Mouse (Mus musculus): ENCODE measurements around the gene Hltf. TPM values are rescaled to one million over a fixed set of nuclear protein-coding genes. Genes with fewer than 3 reads are reported as not detected.
A peak's percentile ranks its signal among the peaks of the same experiment; 100 is the strongest.
"Not testable (repeated sequence)": the region's sequence is repeated elsewhere in the genome, so short reads cannot be mapped to it uniquely, and the experiment has no call there.

Hltf gene
- polyA plus RNA-seq, 1 experiment from 2014 or later: 21.6 TPM

DNA sequence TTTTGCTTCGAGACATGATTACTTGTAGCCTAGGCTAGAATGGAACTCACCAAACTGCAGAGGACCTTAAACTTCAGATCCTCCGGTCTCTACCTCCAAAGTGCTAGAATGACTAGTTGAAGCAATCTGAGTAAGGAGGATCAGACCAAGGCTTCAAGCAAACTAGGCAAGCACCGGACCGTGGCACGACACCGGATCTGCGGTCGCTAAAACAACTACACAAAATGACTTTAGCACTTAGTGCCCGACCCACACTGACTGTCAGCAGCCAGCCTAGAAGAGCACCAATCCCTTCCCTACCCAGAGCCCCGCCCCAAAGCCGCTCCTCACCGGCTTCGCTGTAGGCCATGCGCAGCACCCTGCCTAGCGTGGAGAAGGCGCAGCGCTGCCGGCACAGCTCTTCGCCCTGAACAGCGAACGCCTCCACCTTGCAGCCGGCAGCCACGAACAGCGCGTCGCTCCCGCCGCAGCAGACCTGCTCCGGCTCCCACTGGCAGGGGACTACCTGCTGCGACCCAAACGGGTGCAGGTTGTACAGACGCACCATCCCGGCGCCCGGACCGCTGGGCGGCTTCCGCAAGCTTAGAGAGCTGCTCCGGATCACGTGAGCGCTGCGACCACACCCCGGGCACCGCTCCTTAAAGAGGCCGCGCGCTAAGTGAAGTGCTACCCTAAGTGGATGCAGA, 22.7 kb upstream of the Hltf start, which contains the start of gene Hps3:
Gene Hps3 (minus strand): TSS at position 597 of the 686 bp plus-strand sequence.
- WGBS: under 1% methylated on average over 47 of the region's 47 CpGs

DNA sequence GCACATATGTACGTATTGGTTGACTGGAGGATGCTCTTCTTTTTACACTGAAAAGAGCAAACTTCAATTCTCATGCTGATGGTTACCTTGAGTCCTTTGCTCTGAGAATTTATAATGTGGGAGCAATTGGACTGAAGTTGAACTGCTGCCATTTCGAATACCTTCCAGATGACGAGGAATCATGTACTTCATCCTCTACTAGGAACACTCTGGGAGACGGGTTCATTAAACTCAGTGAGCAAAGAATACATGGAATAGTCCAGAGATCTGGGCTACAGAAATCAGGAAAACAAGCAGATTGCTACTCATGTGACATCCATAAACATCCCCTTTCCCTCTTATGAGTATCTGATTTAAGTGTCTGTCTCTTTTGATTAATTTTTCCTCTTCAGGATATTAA, 21.5 kb upstream of the Hltf start:
- H3K9me3 ChIP-seq: no peaks in the 10 kb centered on the region
- H3K27me3 ChIP-seq: no peaks in the 10 kb centered on the region
- no peak overlapping the region for H3K27ac ChIP-seq
- H3K4me3 ChIP-seq: no peak overlapping the region
- no peak overlapping the region for H3K4me2 ChIP-seq
- H3K4me1 ChIP-seq (replicated peaks): peaks cover 13% of the 10 kb centered on the region
- no peaks in the 10 kb centered on the region for H3K36me3 ChIP-seq
- ATAC-seq (ENCODE audit: low FRiP score): no peak
- WGBS: 83% methylated on average over 4 of the region's 4 CpGs
- no peak overlapping the region for H3K9ac ChIP-seq

More for the DNA sequence above, 22.7 kb upstream of the Hltf start, which contains the start of gene Hps3:
- Histone ChIP-seq H3K4me2 (peak within 1 kb of the TSS; percentile 74), H3K27me3 (no peaks in the 10 kb centered on the region), H3K4me3 (peak within 1 kb of the TSS; percentile 79), H3K9me3 (no peaks in the 10 kb centered on the region), H3K9ac (peak within 1 kb of the TSS; percentile 81), H3K27ac (peak within 1 kb of the TSS; percentile 85), H3K4me1 (replicated peaks) (peaks cover 13% of the 10 kb centered on the region), H3K36me3 (no peaks in the 10 kb centered on the region)
- ATAC-seq (ENCODE audit: low FRiP score): peak; percentile 100

DNA sequence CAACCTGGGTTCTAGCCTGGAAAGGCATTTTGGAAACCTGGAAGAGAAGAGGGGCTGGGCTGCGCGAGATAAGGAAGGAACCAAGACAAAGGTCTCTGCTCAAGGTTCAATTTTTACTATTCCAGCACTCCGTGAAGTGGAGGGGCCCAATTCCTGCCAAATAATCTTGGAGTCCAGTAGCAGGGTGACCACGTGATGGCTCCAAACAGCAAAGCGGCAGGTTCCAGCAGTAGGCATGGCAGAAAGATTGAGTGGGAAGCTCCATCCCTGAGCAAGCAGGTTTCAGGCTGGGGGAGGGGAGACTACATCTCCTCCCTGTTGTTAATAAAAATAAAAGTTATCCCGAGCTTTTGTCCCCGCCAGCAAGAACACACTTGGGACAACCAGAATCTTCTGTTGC, 16.1 kb upstream of the Hltf start:
- not testable (repeated sequence) for H3K27ac ChIP-seq; H3K9me3 ChIP-seq; H3K4me2 ChIP-seq; H3K4me3 ChIP-seq; H3K36me3 ChIP-seq; H3K4me1 ChIP-seq (replicated peaks); H3K9ac ChIP-seq; ATAC-seq (ENCODE audit: low FRiP score); H3K27me3 ChIP-seq
- 93% methylated on average over 7 of the region's 7 CpGs for WGBS

DNA sequence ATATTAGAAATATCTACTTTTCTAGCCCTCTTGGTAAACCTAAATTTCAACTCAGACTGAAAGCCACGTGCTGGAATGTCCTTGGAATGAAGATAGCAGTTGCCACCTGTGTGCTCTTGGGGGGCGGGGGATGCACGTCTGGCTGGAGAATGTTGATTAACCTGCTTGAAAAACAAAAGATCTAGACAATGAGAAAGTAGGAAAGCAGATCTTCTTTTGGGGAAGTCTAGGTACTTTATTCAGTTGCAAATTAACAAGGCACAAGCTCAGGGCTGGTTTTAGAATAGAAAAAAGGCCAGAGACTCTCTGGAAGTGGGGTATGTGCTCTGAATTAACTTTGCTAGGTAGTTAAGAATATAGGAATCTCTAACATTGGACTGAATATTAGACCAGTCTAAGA, 12.9 kb upstream of the Hltf start:
- WGBS: 70% methylated on average over 3 of the region's 3 CpGs
- H3K9me3 ChIP-seq; H3K4me1 ChIP-seq (replicated peaks); H3K9ac ChIP-seq; H3K4me3 ChIP-seq; H3K4me2 ChIP-seq; H3K27me3 ChIP-seq; H3K27ac ChIP-seq; ATAC-seq (ENCODE audit: low FRiP score); H3K36me3 ChIP-seq: not testable (repeated sequence)

DNA sequence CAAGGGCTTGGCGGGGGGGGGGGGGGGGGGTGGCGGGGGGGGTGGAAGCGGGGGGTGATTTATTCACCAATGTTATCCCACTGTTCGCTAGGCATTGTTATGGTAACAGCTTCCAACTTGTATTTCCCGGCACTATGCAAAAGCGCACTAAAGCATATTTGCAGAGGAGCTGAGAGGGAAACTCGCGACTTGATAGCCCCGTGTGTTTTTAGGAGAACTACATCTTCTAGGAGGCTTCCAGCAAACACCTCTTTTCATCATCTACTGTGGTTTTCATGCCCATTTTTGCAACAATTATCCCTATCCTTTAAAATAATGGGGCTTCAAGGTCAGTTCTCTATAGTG, 558 bp downstream of the Hltf start:
- under 1% methylated on average over 7 of the region's 9 CpGs for WGBS
- Histone ChIP-seq H3K27me3 (no peaks in the 10 kb centered on the region), H3K4me3 (peak overlapping the region; percentile 75), H3K9me3 (no peaks in the 10 kb centered on the region), H3K4me2 (peak overlapping the region; percentile 63), H3K36me3 (peaks cover 10% of the 10 kb centered on the region), H3K27ac (peak overlapping the region; percentile 90), H3K4me1 (replicated peaks) (peaks cover 11% of the 10 kb centered on the region), H3K9ac (peak overlapping the region; percentile 82)
- ATAC-seq (ENCODE audit: low FRiP score): no peak

DNA sequence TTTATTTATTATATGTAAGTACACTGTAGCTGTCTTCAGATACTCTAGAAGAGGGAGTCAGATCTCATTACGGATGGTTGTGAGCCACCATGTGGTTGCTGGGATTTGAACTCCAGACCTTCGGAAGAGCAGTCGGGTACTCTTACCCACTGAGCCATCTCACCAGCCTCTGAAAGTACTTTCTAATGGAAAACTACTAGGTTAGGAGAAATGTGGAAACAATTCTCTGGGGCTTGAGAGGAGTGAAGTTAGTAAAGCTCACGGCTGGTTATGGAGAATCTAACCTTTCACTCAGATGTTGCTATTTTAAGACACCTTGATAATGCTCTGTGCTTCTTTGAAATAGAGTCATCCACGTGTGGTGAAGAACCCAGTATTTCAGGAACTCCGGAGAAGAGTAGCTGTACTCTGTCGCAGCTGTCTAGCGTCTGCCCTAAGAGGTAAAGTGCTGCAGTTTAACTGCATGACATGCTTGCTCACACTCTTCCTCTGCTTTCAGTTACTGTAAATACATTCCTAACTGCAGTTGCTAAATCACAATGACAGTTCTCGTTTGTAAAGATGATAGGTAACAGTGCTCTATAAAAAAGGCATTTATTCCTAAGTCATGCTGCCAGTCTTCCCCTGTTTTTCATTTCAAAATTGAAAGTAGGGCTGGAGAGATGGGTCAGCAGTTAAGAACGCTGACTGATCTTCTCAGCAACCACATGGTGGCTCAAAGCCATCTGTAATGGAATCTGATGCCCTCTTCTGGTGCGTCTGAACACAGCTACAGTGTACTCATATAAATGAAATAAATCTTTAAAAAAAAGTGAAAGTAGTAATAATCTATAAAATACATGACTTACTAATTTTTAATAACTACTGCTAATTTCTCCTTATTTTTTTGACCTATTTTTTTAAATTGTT, 18.8 kb downstream of the Hltf start:
- H3K36me3 ChIP-seq: peaks cover 38% of the 10 kb centered on the region
- H3K27me3 ChIP-seq: no peaks in the 10 kb centered on the region
- no peak overlapping the region for H3K4me3 ChIP-seq
- ATAC-seq (ENCODE audit: low FRiP score): no peak
- no peak overlapping the region for H3K4me2 ChIP-seq
- H3K9me3 ChIP-seq: no peaks in the 10 kb centered on the region
- no peak overlapping the region for H3K9ac ChIP-seq
- WGBS: 86% methylated on average over 11 of the region's 11 CpGs
- no peak overlapping the region for H3K27ac ChIP-seq
- no peaks in the 10 kb centered on the region for H3K4me1 ChIP-seq (replicated peaks)

DNA sequence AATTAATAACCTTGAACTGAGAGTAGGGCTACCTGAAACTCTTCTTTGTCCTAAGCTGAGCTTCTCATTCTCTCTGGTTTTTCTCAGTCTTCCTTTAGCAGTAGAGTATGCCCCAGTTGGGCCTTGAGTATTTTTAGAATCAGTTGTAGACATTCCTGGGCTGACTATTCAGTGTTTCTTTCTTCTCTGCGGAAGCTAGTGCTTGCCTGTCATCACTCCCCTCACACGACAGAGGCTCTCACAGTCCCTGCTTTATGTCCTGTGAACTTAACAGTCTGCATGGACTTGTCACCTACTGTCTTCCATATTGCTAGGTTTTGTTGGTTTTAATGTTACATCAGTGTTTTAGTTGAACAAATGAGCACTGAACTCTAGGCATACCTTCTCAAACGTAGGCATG, 24.6 kb downstream of the Hltf start:
- no peak overlapping the region for H3K4me2 ChIP-seq
- no peak overlapping the region for H3K4me3 ChIP-seq
- no peak overlapping the region for H3K9ac ChIP-seq
- ATAC-seq (ENCODE audit: low FRiP score): no peak
- H3K27me3 ChIP-seq: no peaks in the 10 kb centered on the region
- H3K4me1 ChIP-seq (replicated peaks): no peaks in the 10 kb centered on the region
- no peaks in the 10 kb centered on the region for H3K9me3 ChIP-seq
- peaks cover 27% of the 10 kb centered on the region for H3K36me3 ChIP-seq
- 90% methylated on average over 3 of the region's 3 CpGs for WGBS
- H3K27ac ChIP-seq: no peak overlapping the region

DNA sequence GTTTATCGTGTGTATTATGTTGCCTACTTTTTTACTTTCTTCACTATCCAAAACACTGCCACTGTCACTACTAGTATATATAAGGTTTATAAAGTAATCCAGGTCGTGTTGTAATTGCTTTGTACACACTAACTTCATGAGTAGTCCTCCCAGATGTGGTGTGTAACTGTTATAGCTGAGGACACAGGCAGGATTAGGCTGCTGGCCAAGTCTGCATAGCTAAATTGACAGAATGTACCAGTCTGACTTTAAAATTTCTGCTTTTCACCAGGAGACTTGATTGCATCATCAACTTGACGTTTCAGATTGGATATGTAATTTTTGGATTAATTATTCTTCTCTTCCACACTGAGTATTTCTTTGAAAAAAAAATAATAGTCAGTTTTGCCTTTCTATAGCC, 46.2 kb downstream of the Hltf start:
- Histone ChIP-seq H3K27me3 (no peaks in the 10 kb centered on the region), H3K36me3 (peaks cover 24% of the 10 kb centered on the region; the same call in 1 of the 2 replicates), H3K27ac (no peak overlapping the region), H3K9ac (no peak overlapping the region), H3K4me3 (no peak overlapping the region), H3K9me3 (no peaks in the 10 kb centered on the region), H3K4me2 (no peak overlapping the region), H3K4me1 (replicated peaks) (no peaks in the 10 kb centered on the region)
- no peak for ATAC-seq (ENCODE audit: low FRiP score)
- WGBS: 88% methylated on average over 3 of the region's 3 CpGs

DNA sequence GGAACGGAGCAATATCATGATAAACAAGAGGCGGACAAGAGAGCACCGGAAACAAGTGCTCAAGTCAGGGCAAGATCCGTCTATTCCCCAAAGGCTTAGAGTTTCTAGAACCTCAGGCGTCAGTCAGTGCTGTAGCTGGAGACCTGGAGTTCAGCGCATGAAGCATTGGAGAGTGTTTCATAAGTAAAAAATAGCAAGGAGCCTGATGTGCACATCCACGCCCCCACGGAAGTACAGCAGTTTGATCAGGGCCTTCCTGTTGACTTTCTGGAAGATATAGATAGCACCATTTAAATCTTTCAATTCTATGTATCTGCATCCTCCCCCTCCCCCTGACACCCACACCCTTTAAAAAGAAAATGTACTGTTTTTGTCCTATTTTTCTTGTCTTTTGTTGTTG, 46.7 kb downstream of the Hltf start:
- H3K36me3 ChIP-seq: peaks cover 24% of the 10 kb centered on the region; the same call in 1 of the 2 replicates
- no peak for ATAC-seq (ENCODE audit: low FRiP score)
- H3K27ac ChIP-seq: no peak overlapping the region
- H3K4me1 ChIP-seq (replicated peaks): no peaks in the 10 kb centered on the region
- 92% methylated on average over 8 of the region's 8 CpGs for WGBS
- no peaks in the 10 kb centered on the region for H3K9me3 ChIP-seq
- no peak overlapping the region for H3K4me2 ChIP-seq
- H3K27me3 ChIP-seq: no peaks in the 10 kb centered on the region
- H3K9ac ChIP-seq: no peak overlapping the region
- H3K4me3 ChIP-seq: no peak overlapping the region

DNA sequence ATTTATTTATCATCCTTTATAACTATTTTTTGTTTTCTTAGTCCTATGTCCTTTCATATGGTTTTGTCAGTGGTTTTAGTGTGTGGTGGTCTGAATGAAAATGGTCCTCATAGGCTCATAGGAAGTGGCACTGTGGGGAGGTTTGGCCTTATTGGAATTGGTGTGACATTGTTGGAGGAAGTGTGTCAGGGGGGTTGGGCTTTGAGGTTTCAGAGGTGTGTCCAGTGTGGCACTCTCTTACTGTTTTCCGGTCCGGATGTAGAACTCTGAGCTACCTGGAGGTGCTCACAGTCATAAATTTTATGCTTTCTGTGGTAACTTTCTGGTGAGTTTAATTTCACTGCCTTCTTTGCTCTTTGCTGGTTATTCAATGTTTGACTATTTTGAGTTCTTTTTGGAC, 47.2 kb downstream of the Hltf start:
- H3K36me3 ChIP-seq: peaks cover 29% of the 10 kb centered on the region; the same call in 1 of the 2 replicates
- no peak for ATAC-seq (ENCODE audit: low FRiP score)
- 86% methylated on average over 2 of the region's 2 CpGs for WGBS
- H3K9ac ChIP-seq: no peak overlapping the region
- H3K27me3 ChIP-seq: no peaks in the 10 kb centered on the region
- no peaks in the 10 kb centered on the region for H3K4me1 ChIP-seq (replicated peaks)
- no peaks in the 10 kb centered on the region for H3K9me3 ChIP-seq
- no peak overlapping the region for H3K27ac ChIP-seq
- no peak overlapping the region for H3K4me3 ChIP-seq
- no peak overlapping the region for H3K4me2 ChIP-seq

DNA sequence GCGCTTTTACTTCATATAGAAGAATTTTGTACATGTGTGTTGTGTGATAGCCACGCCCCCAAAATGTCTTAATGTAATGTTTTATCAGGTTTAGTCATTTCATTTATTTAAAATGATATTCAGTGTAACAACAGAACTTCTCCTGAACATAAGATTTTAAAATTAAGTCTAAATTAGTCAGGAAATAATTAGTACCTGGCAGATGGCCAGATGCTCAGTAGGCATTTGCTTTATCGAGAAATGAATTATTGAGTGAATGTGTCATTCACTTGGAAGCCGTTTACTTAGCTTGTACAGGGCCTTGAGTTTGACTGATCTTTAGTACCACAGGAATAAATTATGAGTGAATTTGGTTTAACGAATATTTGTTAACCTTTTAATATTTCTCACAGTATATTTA, 51.3 kb downstream of the Hltf start:
- ATAC-seq (ENCODE audit: low FRiP score): no peak
- Histone ChIP-seq H3K4me3 (no peak overlapping the region), H3K9ac (no peak overlapping the region), H3K36me3 (peaks cover 49% of the 10 kb centered on the region), H3K27me3 (no peaks in the 10 kb centered on the region), H3K4me2 (no peak overlapping the region), H3K4me1 (replicated peaks) (no peaks in the 10 kb centered on the region), H3K9me3 (no peaks in the 10 kb centered on the region), H3K27ac (no peak overlapping the region)
- 82% methylated on average over 5 of the region's 5 CpGs for WGBS

DNA sequence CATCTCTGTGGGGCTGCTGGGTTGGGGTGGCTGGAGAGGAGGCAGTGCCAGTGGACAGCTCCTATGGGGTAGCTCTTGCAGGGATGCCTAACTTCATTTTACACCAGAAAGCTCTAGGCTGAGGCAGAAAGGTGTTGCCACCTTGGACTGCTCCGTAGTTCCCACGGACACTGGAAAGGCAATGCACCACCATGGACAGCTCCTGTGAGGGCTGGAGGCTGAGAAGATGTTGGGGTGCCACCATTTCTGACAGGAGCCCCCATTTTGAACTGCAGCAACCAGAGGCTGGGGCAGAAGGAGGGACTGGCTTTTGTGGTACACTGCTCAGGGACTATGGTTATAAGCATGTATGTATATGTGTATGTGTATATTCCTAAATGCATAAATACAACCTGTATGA, 54.3 kb downstream of the Hltf start:
- no peaks in the 10 kb centered on the region for H3K9me3 ChIP-seq
- 91% methylated on average over 2 of the region's 2 CpGs for WGBS
- H3K4me2 ChIP-seq: no peak overlapping the region
- no peak for ATAC-seq (ENCODE audit: low FRiP score)
- H3K27ac ChIP-seq: no peak overlapping the region
- H3K27me3 ChIP-seq: no peaks in the 10 kb centered on the region
- H3K4me1 ChIP-seq (replicated peaks): no peaks in the 10 kb centered on the region
- H3K4me3 ChIP-seq: no peak overlapping the region
- H3K9ac ChIP-seq: no peak overlapping the region
- peaks cover 48% of the 10 kb centered on the region for H3K36me3 ChIP-seq
